Comparison of ENCODE assay signal across 18 mouse cellular contexts in the genomic region with DNA sequence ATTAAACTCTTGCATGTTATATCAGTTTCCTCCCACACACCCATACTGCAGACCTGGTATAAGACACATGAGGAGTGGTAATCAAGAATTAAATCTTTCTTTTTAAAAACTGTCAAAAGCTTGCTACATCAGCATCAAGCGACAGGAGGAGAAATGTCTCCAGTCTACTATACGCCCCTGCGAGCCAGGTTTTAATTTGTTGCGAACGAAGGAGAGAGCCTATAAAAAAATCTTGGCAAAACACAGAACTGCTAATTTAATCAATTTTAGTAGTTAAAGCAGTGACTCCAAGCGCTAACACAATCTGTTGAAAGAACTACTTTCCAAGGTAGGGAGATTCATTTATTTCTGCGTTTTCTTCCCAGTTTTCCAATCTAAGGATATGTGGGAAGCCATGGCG. TPM values are rescaled to one million over a fixed set of nuclear protein-coding genes. Genes with fewer than 3 reads are reported as not detected.
DNase-seq lines count a peak whose midpoint lies in the region; ATAC-seq lines count a peak whose summit lies in the region.
"Had no signal": no experiment of that assay in that cellular context is flagged by ENCODE, and none has a peak within 500 bp of the region (broad histone marks: within the 10 kb centered on the region; RNA-seq: fewer than 3 reads in every experiment).

No protein-coding gene starts in this region.

- intact Hi-C loops in left cerebral cortex, postnatal 25 days (cut with DNase I), result loop anchor here (2.0 kb wide), 1 partner anchor 75 kb away; no protein-coding TSS in a partner anchor

- 62% methylated on average over 8 of the region's 8 CpGs for WGBS in forebrain, embryonic 15.5 days
- WGBS in forebrain, embryonic 10.5 days, result 88% methylated on average over 8 of the region's 8 CpGs

- H3K9me3 ChIP-seq in forebrain, embryonic 15.5 days, result no peaks in the 10 kb centered on the region
- no peaks in the 10 kb centered on the region for H3K9me3 ChIP-seq in forebrain, embryonic 10.5 days
- H3K9me3 ChIP-seq: embryonic facial prominence, embryonic 12.5 days; heart, embryonic 15.5 days; midbrain, embryonic 15.5 days had no signal

- DNase-seq in forebrain, embryonic 10.5 days (ENCODE audit: extremely low spot score, low spot score), result no peak
- peak; percentile 38 to 85 for DNase-seq in left cerebral cortex, postnatal 25 days (ENCODE audit: low spot score in 2 of 2)
- DNase-seq in left cerebral cortex, adult 11 months (ENCODE audit: low spot score), result no peak
- DNase-seq in layer of hippocampus, adult 8-10 months (ENCODE audit: low spot score in 2 of 2), result peak; percentile 36 to 52
- peak; percentile 38 for DNase-seq in right cerebral cortex, postnatal 25 days
- no peak for DNase-seq in heart, adult 9 months (ENCODE audit: low spot score in 2 of 2)
- DNase-seq in kidney, adult 11 months, result no peak
- DNase-seq: cerebellum, adult 11-12 months; gastrocnemius, postnatal 10 days; heart, adult 18-20 months; kidney, adult 2 months; kidney, postnatal 14 days; lung, postnatal 10 days; thymus, postnatal 4 days had no signal

- peak; percentile 51; the same call in 1 of the 2 replicates for ATAC-seq in forebrain, embryonic 15.5 days (replicated peaks)
- ATAC-seq: midbrain, embryonic 15.5 days had no signal

- no peak overlapping the region for H3K4me3 ChIP-seq in forebrain, embryonic 15.5 days
- no peak overlapping the region for H3K4me3 ChIP-seq in forebrain, embryonic 10.5 days
- H3K4me3 ChIP-seq: embryonic facial prominence, embryonic 12.5 days; heart, embryonic 15.5 days; midbrain, embryonic 15.5 days had no signal

- H3K4me2 ChIP-seq in forebrain, embryonic 15.5 days (replicated peaks), result no peak overlapping the region
- H3K4me2 ChIP-seq: embryonic facial prominence, embryonic 12.5 days; heart, embryonic 15.5 days; midbrain, embryonic 15.5 days had no signal

- H3K36me3 ChIP-seq in forebrain, embryonic 15.5 days, result no peaks in the 10 kb centered on the region
- H3K36me3 ChIP-seq in forebrain, embryonic 10.5 days (replicated peaks), result no peaks in the 10 kb centered on the region
- H3K36me3 ChIP-seq: embryonic facial prominence, embryonic 12.5 days; heart, embryonic 15.5 days; midbrain, embryonic 15.5 days had no signal

- no peak overlapping the region for H3K9ac ChIP-seq in forebrain, embryonic 15.5 days (replicated peaks)
- H3K9ac ChIP-seq: embryonic facial prominence, embryonic 12.5 days; heart, embryonic 15.5 days; midbrain, embryonic 15.5 days had no signal

- peaks cover 14% of the 10 kb centered on the region for H3K4me1 ChIP-seq in forebrain, embryonic 15.5 days
- no peaks in the 10 kb centered on the region for H3K4me1 ChIP-seq in forebrain, embryonic 10.5 days
- H3K4me1 ChIP-seq: embryonic facial prominence, embryonic 12.5 days; heart, embryonic 15.5 days; midbrain, embryonic 15.5 days had no signal

- no peaks in the 10 kb centered on the region for H3K27me3 ChIP-seq in forebrain, embryonic 15.5 days
- H3K27me3 ChIP-seq in forebrain, embryonic 10.5 days (ENCODE audit: poor library complexity, severe bottlenecking), result peaks cover 9% of the 10 kb centered on the region; the same call in 1 of the 2 replicates
- H3K27me3 ChIP-seq: embryonic facial prominence, embryonic 12.5 days; heart, embryonic 15.5 days; midbrain, embryonic 15.5 days had no signal

- peak overlapping the region; percentile 74 for H3K27ac ChIP-seq in forebrain, embryonic 15.5 days (replicated peaks)
- no peak overlapping the region for H3K27ac ChIP-seq in forebrain, embryonic 10.5 days
- H3K27ac ChIP-seq: embryonic facial prominence, embryonic 12.5 days; heart, embryonic 15.5 days; midbrain, embryonic 15.5 days had no signal

RNA-seq across cellular contexts. Expression of a gene that starts 50.4 kb away (rescaled TPM):
- 19.2 TPM in 2 replicates for polyA plus RNA-seq in forebrain, embryonic 15.5 days (2015; fragmentation: Nextera tagmentation; extraction: Ambion mirVana)
- 21.8 and 22.4 TPM in 2 replicates for polyA plus RNA-seq in forebrain, embryonic 10.5 days (2016; fragmentation: Nextera tagmentation; extraction: Ambion mirVana)
- total RNA-seq in left cerebral cortex, postnatal 25 days (2021), result 10 to 100 TPM; 29.4 to 31.4 TPM
- 10 to 100 TPM; 26.3 to 34.8 (median 27.0) TPM for total RNA-seq in layer of hippocampus, adult 8-10 months (2022)

Comparison
In these comparisons a context has a peak if more than half of its experiments do, and no peak if none do; other contexts are left out.
1. DNase-seq: peak in left cerebral cortex, postnatal 25 days (2 of 2), layer of hippocampus, adult 8-10 months (2 of 2) and right cerebral cortex, postnatal 25 days (single experiment); none in forebrain, embryonic 10.5 days (single experiment), left cerebral cortex, adult 11 months (single experiment), heart, adult 9 months (0 of 2) and kidney, adult 11 months (single experiment).